In the genomic region with DNA sequence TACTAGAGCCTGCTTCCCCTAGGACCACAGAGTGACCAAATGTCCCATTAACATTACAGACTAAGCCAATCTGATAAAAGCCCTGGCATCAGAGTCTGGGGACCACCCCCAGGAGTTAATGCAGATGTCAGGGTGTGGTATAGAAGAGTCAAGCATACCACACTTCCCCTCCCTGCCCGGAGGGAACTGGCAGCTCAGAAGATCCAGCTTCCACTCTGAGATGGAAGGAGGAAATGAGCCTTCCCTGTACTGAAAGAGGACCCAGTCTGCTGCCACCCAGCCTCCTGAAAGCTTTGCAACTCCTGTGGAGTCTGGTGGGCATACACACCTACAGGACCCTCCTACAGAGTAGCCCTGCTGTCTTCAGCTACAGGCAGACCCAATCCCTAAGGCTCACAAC, we compare ENCODE assay signal across 25 mouse cellular contexts. TPM values are rescaled to one million over a fixed set of nuclear protein-coding genes. Genes with fewer than 3 reads are reported as not detected.
DNase-seq lines count a peak whose midpoint lies in the region; ATAC-seq and TF ChIP-seq lines count a peak whose summit lies in the region.
"Had no signal": no experiment of that assay in that cellular context is flagged by ENCODE, and none has a peak within 500 bp of the region (broad histone marks: within the 10 kb centered on the region; RNA-seq: fewer than 3 reads in every experiment).

No protein-coding gene starts in this region.

- H3K27me3 ChIP-seq in heart, adult 2 months (ENCODE audit: control insufficient read depth, insufficient read depth, low read length) = no peaks in the 10 kb centered on the region
- no peaks in the 10 kb centered on the region for H3K27me3 ChIP-seq in midbrain, embryonic 11.5 days (ENCODE audit: control insufficient read depth, insufficient read depth, low read length)
- no peaks in the 10 kb centered on the region for H3K27me3 ChIP-seq in midbrain, postnatal 0 days (ENCODE audit: insufficient read depth, low read length)
- H3K27me3 ChIP-seq in embryonic facial prominence, embryonic 14.5 days (replicated peaks; ENCODE audit: control insufficient read depth, insufficient read depth, low read length) = no peaks in the 10 kb centered on the region
- H3K27me3 ChIP-seq: heart, embryonic 15.5 days; hindbrain, embryonic 13.5 days; midbrain, embryonic 15.5 days; stomach, embryonic 15.5 days had no signal

- ATAC-seq in midbrain, embryonic 11.5 days (ENCODE audit: low FRiP score) = no peak
- no peak for ATAC-seq in midbrain, postnatal 0 days (ENCODE audit: low FRiP score)
- ATAC-seq in embryonic facial prominence, embryonic 14.5 days (ENCODE audit: low read depth) = no peak
- ATAC-seq: forebrain, embryonic 14.5 days; intestine, postnatal 0 days; midbrain, embryonic 15.5 days had no signal

- H3K79me2 ChIP-seq in heart, adult 2 months (replicated peaks; ENCODE audit: control insufficient read depth, insufficient read depth, low read length) = no peaks in the 10 kb centered on the region

- TF ChIP-seq CTCF in heart, adult 2 months (IDR thresholded peaks at IDR 0.05) = no peak
- TF ChIP-seq CTCF in midbrain, postnatal 0 days (IDR thresholded peaks at IDR 0.05) = no peak

- whole genome bisulfite sequencing in heart, adult 2 months = 38% methylated on average over 1 of the region's 1 CpGs
- WGBS in midbrain, embryonic 11.5 days = 85% methylated on average over 1 of the region's 1 CpGs
- 84% methylated on average over 1 of the region's 1 CpGs for WGBS in midbrain, postnatal 0 days
- WGBS in embryonic facial prominence, embryonic 14.5 days = 83% methylated on average over 1 of the region's 1 CpGs

- H3K27ac ChIP-seq in heart, adult 2 months = no peak overlapping the region
- H3K27ac ChIP-seq in midbrain, embryonic 11.5 days (ENCODE audit: low read depth, low read length) = no peak overlapping the region
- H3K27ac ChIP-seq in midbrain, postnatal 0 days (ENCODE audit: low read depth, low read length) = no peak overlapping the region
- no peak overlapping the region for H3K27ac ChIP-seq in embryonic facial prominence, embryonic 14.5 days (replicated peaks; ENCODE audit: low read depth, low read length)
- H3K27ac ChIP-seq: heart, embryonic 15.5 days; hindbrain, embryonic 13.5 days; macrophage; midbrain, embryonic 15.5 days; stomach, embryonic 15.5 days had no signal

- H3K4me1 ChIP-seq in heart, adult 2 months (ENCODE audit: control insufficient read depth, insufficient read depth, low read length) = peaks cover 12% of the 10 kb centered on the region
- peaks cover 3% of the 10 kb centered on the region; the same call in 1 of the 2 replicates for H3K4me1 ChIP-seq in midbrain, embryonic 11.5 days (ENCODE audit: control insufficient read depth, insufficient read depth, low read length)
- H3K4me1 ChIP-seq in midbrain, postnatal 0 days (ENCODE audit: insufficient read depth, low read length) = peaks cover 3% of the 10 kb centered on the region; the same call in 1 of the 2 replicates
- no peaks in the 10 kb centered on the region for H3K4me1 ChIP-seq in embryonic facial prominence, embryonic 14.5 days (ENCODE audit: control insufficient read depth, insufficient read depth, low read length)

- H3K4me3 ChIP-seq in heart, adult 2 months = no peak overlapping the region
- H3K4me3 ChIP-seq in midbrain, embryonic 11.5 days (ENCODE audit: low read depth, low read length) = no peak overlapping the region
- no peak overlapping the region for H3K4me3 ChIP-seq in midbrain, postnatal 0 days (ENCODE audit: low read depth, low read length)
- H3K4me3 ChIP-seq in embryonic facial prominence, embryonic 14.5 days (ENCODE audit: low read depth, low read length) = no peak overlapping the region
- H3K4me3 ChIP-seq: heart, embryonic 15.5 days; hindbrain, embryonic 13.5 days; midbrain, embryonic 15.5 days; stomach, embryonic 15.5 days had no signal

- DNase-seq in heart, adult 2 months = peak; percentile 14 to 17
- no peak for DNase-seq in heart, postnatal 10 days
- DNase-seq in midbrain, embryonic 11.5 days (ENCODE audit: low spot score, missing footprints) = peak; percentile 35
- no peak for DNase-seq in midbrain, postnatal 0 days (ENCODE audit: low spot score)
- no peak for DNase-seq in embryonic facial prominence, embryonic 14.5 days (ENCODE audit: low spot score)
- peak; percentile 3 for DNase-seq in testis, postnatal 14 days (ENCODE audit: low spot score)
- no peak for DNase-seq in frontal cortex, postnatal 36 days (ENCODE audit: low spot score in 2 of 2)
- DNase-seq: adrenal gland, postnatal 25 days; B cell, adult 2 months; heart, postnatal 4 days; kidney, adult 9 months; kidney, postnatal 10 days; lung, adult 2 months; lung, postnatal 10 days; right cerebral cortex, postnatal 25 days; thymus, postnatal 4 days had no signal

- H3K9ac ChIP-seq in heart, adult 2 months (ENCODE audit: low read depth, low read length) = no peak overlapping the region
- H3K9ac ChIP-seq in midbrain, embryonic 11.5 days (ENCODE audit: low read length) = no peak overlapping the region
- no peak overlapping the region for H3K9ac ChIP-seq in midbrain, postnatal 0 days (replicated peaks; ENCODE audit: low read length, poor library complexity, severe bottlenecking)
- H3K9ac ChIP-seq in embryonic facial prominence, embryonic 14.5 days (ENCODE audit: low read depth, low read length) = 0 out of 2 replicates have a peak overlapping the region, but pooled peaks have one; percentile 14
- H3K9ac ChIP-seq: heart, embryonic 15.5 days; midbrain, embryonic 15.5 days; stomach, embryonic 15.5 days had no signal

- TF ChIP-seq EP300 in heart, adult 2 months (IDR thresholded peaks at IDR 0.05; ENCODE audit: insufficient read depth, low read depth, low read length) = no peak

- intact Hi-C loops in heart, adult 2 months (cut with DNase I) = no loop called here
- intact Hi-C loops in heart, postnatal 10 days (cut with DNase I) = no loop called here

- no peaks in the 10 kb centered on the region for H3K9me3 ChIP-seq in midbrain, embryonic 11.5 days (ENCODE audit: control insufficient read depth, low read length)
- H3K9me3 ChIP-seq in midbrain, postnatal 0 days (ENCODE audit: low read length) = no peaks in the 10 kb centered on the region
- H3K9me3 ChIP-seq in embryonic facial prominence, embryonic 14.5 days (ENCODE audit: control insufficient read depth, low read length) = no peaks in the 10 kb centered on the region
- H3K9me3 ChIP-seq: heart, embryonic 15.5 days; hindbrain, embryonic 13.5 days; midbrain, embryonic 15.5 days; stomach, embryonic 15.5 days had no signal

- TF ChIP-seq POLR2A in heart, adult 2 months (IDR thresholded peaks at IDR 0.05; ENCODE audit: insufficient read depth, low read depth, low read length) = no peak

- no peaks in the 10 kb centered on the region for H3K36me3 ChIP-seq in heart, adult 2 months (ENCODE audit: control insufficient read depth, insufficient read depth, low read length)
- H3K36me3 ChIP-seq in midbrain, embryonic 11.5 days (ENCODE audit: control insufficient read depth, insufficient read depth, low read length) = peaks cover 12% of the 10 kb centered on the region; the same call in 1 of the 2 replicates
- H3K36me3 ChIP-seq in midbrain, postnatal 0 days (ENCODE audit: insufficient read depth, low read length) = peaks cover 63% of the 10 kb centered on the region
- peaks cover 86% of the 10 kb centered on the region for H3K36me3 ChIP-seq in embryonic facial prominence, embryonic 14.5 days (ENCODE audit: control insufficient read depth, insufficient read depth, low read length)

- H3K4me2 ChIP-seq in midbrain, embryonic 11.5 days = no peak overlapping the region
- H3K4me2 ChIP-seq in midbrain, postnatal 0 days (ENCODE audit: low read depth, low read length, poor library complexity, severe bottlenecking) = no peak overlapping the region
- H3K4me2 ChIP-seq in embryonic facial prominence, embryonic 14.5 days (ENCODE audit: low read depth, low read length) = no peak overlapping the region
- H3K4me2 ChIP-seq: heart, embryonic 15.5 days; hindbrain, embryonic 13.5 days; midbrain, embryonic 15.5 days; stomach, embryonic 15.5 days had no signal

RNA-seq across cellular contexts. Expression of gene Amigo3, which starts 2.1 kb away (rescaled TPM):
- 1 to 10 TPM; 1.5 to 2.0 TPM for total RNA-seq in heart, adult 2 months (2021)
- 3.1 and 5.1 TPM in 2 replicates for polyA plus RNA-seq in heart, adult 2 months (2012; rRNA removed)
- total RNA-seq in heart, postnatal 10 days (2021) = 1 to 10 TPM; 1.9 to 2.2 TPM
- 1.5 and 2.0 TPM in 2 replicates for polyA plus RNA-seq in midbrain, embryonic 11.5 days (2014; fragmentation: Nextera tagmentation; extraction: Ambion mirVana)
- 2.5 and 3.7 TPM in 2 replicates for total RNA-seq in midbrain, postnatal 0 days (2014; rRNA removed)
- 1.4 and 1.6 TPM in 2 replicates for polyA plus RNA-seq in midbrain, postnatal 0 days (2015; fragmentation: Nextera tagmentation; extraction: Ambion mirVana)
- polyA plus RNA-seq in embryonic facial prominence, embryonic 14.5 days (2014; fragmentation: Nextera tagmentation; extraction: Ambion mirVana) = 4.1 and 4.6 TPM in 2 replicates

RNA-seq across cellular contexts. Expression of gene Gmppb, which starts 6.0 kb away (rescaled TPM):
- 10 to 100 TPM; 10.1 to 10.2 TPM for total RNA-seq in heart, adult 2 months (2021)
- polyA plus RNA-seq in heart, adult 2 months (2012; rRNA removed) = 9.6 and 11.2 TPM in 2 replicates
- 10 to 100 TPM; 10.7 to 14.7 TPM for total RNA-seq in heart, postnatal 10 days (2021)
- polyA plus RNA-seq in midbrain, embryonic 11.5 days (2014; fragmentation: Nextera tagmentation; extraction: Ambion mirVana) = 18.3 and 19.2 TPM in 2 replicates
- total RNA-seq in midbrain, postnatal 0 days (2014; rRNA removed) = 13.4 and 18.7 TPM in 2 replicates
- polyA plus RNA-seq in midbrain, postnatal 0 days (2015; fragmentation: Nextera tagmentation; extraction: Ambion mirVana) = 14.9 and 17.8 TPM in 2 replicates
- polyA plus RNA-seq in embryonic facial prominence, embryonic 14.5 days (2014; fragmentation: Nextera tagmentation; extraction: Ambion mirVana) = 36.6 and 37.0 TPM in 2 replicates

RNA-seq across cellular contexts. Expression of gene Mst1, which starts 25.2 kb away (rescaled TPM):
- not detected for total RNA-seq in heart, adult 2 months (2021)
- polyA plus RNA-seq in heart, adult 2 months (2012; rRNA removed) = 0.59 TPM in 1 of 2 replicates, not detected in the other
- total RNA-seq in heart, postnatal 10 days (2021) = not detected
- polyA plus RNA-seq in midbrain, embryonic 11.5 days (2014; fragmentation: Nextera tagmentation; extraction: Ambion mirVana) = 0.47 and 0.78 TPM in 2 replicates
- 0.14 TPM in 1 of 2 replicates, not detected in the other for total RNA-seq in midbrain, postnatal 0 days (2014; rRNA removed)
- polyA plus RNA-seq in midbrain, postnatal 0 days (2015; fragmentation: Nextera tagmentation; extraction: Ambion mirVana) = not detected in 2 replicates
- 0.89 and 1.5 TPM in 2 replicates for polyA plus RNA-seq in embryonic facial prominence, embryonic 14.5 days (2014; fragmentation: Nextera tagmentation; extraction: Ambion mirVana)
- total RNA-seq: heart, postnatal 4 days; left cerebral cortex, postnatal 10 days; neutrophil, adult 5-6 weeks had no signal
- polyA plus RNA-seq: forebrain, embryonic 14.5 days; heart, embryonic 15.5 days; hindbrain, embryonic 13.5 days; midbrain, embryonic 15.5 days had no signal

RNA-seq across cellular contexts. Expression of gene Rnf123, which starts 28.1 kb away (rescaled TPM):
- total RNA-seq in heart, adult 2 months (2021) = 10 to 100 TPM; 79.3 to 86.7 TPM
- polyA plus RNA-seq in heart, adult 2 months (2012; rRNA removed) = 114 and 126 TPM in 2 replicates
- 10 to 100 TPM; 62.5 to 83.1 TPM for total RNA-seq in heart, postnatal 10 days (2021)
- polyA plus RNA-seq in midbrain, embryonic 11.5 days (2014; fragmentation: Nextera tagmentation; extraction: Ambion mirVana) = 27.2 and 29.2 TPM in 2 replicates
- total RNA-seq in midbrain, postnatal 0 days (2014; rRNA removed) = 46.3 and 60.6 TPM in 2 replicates
- polyA plus RNA-seq in midbrain, postnatal 0 days (2015; fragmentation: Nextera tagmentation; extraction: Ambion mirVana) = 44.1 and 49.1 TPM in 2 replicates
- 22.9 and 30.2 TPM in 2 replicates for polyA plus RNA-seq in embryonic facial prominence, embryonic 14.5 days (2014; fragmentation: Nextera tagmentation; extraction: Ambion mirVana)

RNA-seq across cellular contexts. Expression of gene Apeh, which starts 39.3 kb away (rescaled TPM):
- total RNA-seq in heart, adult 2 months (2021) = 10 to 100 TPM; 37.6 to 39.3 TPM
- polyA plus RNA-seq in heart, adult 2 months (2012; rRNA removed) = 58.0 and 92.7 TPM in 2 replicates
- total RNA-seq in heart, postnatal 10 days (2021) = 10 to 100 TPM; 44.6 to 53.1 TPM
- 53.0 and 67.3 TPM in 2 replicates for polyA plus RNA-seq in midbrain, embryonic 11.5 days (2014; fragmentation: Nextera tagmentation; extraction: Ambion mirVana)
- 32.3 and 45.1 TPM in 2 replicates for total RNA-seq in midbrain, postnatal 0 days (2014; rRNA removed)
- 38.3 and 42.7 TPM in 2 replicates for polyA plus RNA-seq in midbrain, postnatal 0 days (2015; fragmentation: Nextera tagmentation; extraction: Ambion mirVana)
- polyA plus RNA-seq in embryonic facial prominence, embryonic 14.5 days (2014; fragmentation: Nextera tagmentation; extraction: Ambion mirVana) = 39.9 and 48.6 TPM in 2 replicates

Comparison
In these comparisons a context has a peak if more than half of its experiments do, and no peak if none do; other contexts are left out.
1. DNase-seq: peak in heart, adult 2 months (2 of 2), midbrain, embryonic 11.5 days (single experiment) and testis, postnatal 14 days (single experiment); none in heart, postnatal 10 days (0 of 2), midbrain, postnatal 0 days (single experiment), embryonic facial prominence, embryonic 14.5 days (single experiment) and frontal cortex, postnatal 36 days (0 of 2).